Comparison of ENCODE assay signal across 9 mouse cellular contexts in genomic region chr11:108449811-108450210, GRCm38 (mm10). TPM values are rescaled to one million over a fixed set of nuclear protein-coding genes. Genes with fewer than 3 reads are reported as not detected.
DNase-seq lines count a peak whose midpoint lies in the region; ATAC-seq and TF ChIP-seq lines count a peak whose summit lies in the region.
"Had no signal": no experiment of that assay in that cellular context is flagged by ENCODE, and none has a peak within 500 bp of the region (broad histone marks: within the 10 kb centered on the region; RNA-seq: fewer than 3 reads in every experiment).

No protein-coding gene starts in this region.

- H3K9ac ChIP-seq in forebrain, embryonic 11.5 days (ENCODE audit: low read length), result no peak overlapping the region
- no peak overlapping the region for H3K9ac ChIP-seq in forebrain, embryonic 16.5 days (replicated peaks; ENCODE audit: low read depth, low read length)
- H3K9ac ChIP-seq in embryonic facial prominence, embryonic 14.5 days (ENCODE audit: low read depth, low read length), result no peak overlapping the region

- no peaks in the 10 kb centered on the region; the same call in 1 of the 2 replicates for H3K36me3 ChIP-seq in forebrain, embryonic 11.5 days (ENCODE audit: control insufficient read depth, insufficient read depth, low read length)
- no peaks in the 10 kb centered on the region for H3K36me3 ChIP-seq in forebrain, embryonic 16.5 days (ENCODE audit: control insufficient read depth, insufficient read depth)
- H3K36me3 ChIP-seq in embryonic facial prominence, embryonic 14.5 days (ENCODE audit: control insufficient read depth, insufficient read depth, low read length), result 0 out of 2 replicates have a peak, but pooled peaks cover 7% of the 10 kb centered on the region

- H3K27me3 ChIP-seq in forebrain, embryonic 11.5 days (ENCODE audit: control insufficient read depth, insufficient read depth, low read length), result no peaks in the 10 kb centered on the region
- H3K27me3 ChIP-seq in forebrain, embryonic 16.5 days (replicated peaks; ENCODE audit: control insufficient read depth, insufficient read depth, low read length), result no peaks in the 10 kb centered on the region
- no peaks in the 10 kb centered on the region for H3K27me3 ChIP-seq in embryonic facial prominence, embryonic 14.5 days (replicated peaks; ENCODE audit: control insufficient read depth, insufficient read depth, low read length)

- H3K4me1 ChIP-seq in forebrain, embryonic 11.5 days (replicated peaks; ENCODE audit: control insufficient read depth, insufficient read depth, low read length), result no peaks in the 10 kb centered on the region
- no peaks in the 10 kb centered on the region for H3K4me1 ChIP-seq in forebrain, embryonic 16.5 days (replicated peaks; ENCODE audit: control insufficient read depth, insufficient read depth, low read length)
- H3K4me1 ChIP-seq in bone marrow, adult 2 months (ENCODE audit: control insufficient read depth, insufficient read depth, low read length), result no peaks in the 10 kb centered on the region
- no peaks in the 10 kb centered on the region for H3K4me1 ChIP-seq in embryonic facial prominence, embryonic 14.5 days (ENCODE audit: control insufficient read depth, insufficient read depth, low read length)

- no peak overlapping the region for H3K4me3 ChIP-seq in forebrain, embryonic 11.5 days (ENCODE audit: low read depth, low read length)
- no peak overlapping the region for H3K4me3 ChIP-seq in forebrain, embryonic 16.5 days (replicated peaks; ENCODE audit: low read length)
- no peak overlapping the region for H3K4me3 ChIP-seq in bone marrow, adult 2 months (replicated peaks; ENCODE audit: control insufficient read depth, low read depth, low read length)
- H3K4me3 ChIP-seq in embryonic facial prominence, embryonic 14.5 days (ENCODE audit: low read depth, low read length), result no peak overlapping the region

- TF ChIP-seq POLR2A in bone marrow, adult 2 months (IDR thresholded peaks at IDR 0.05; ENCODE audit: borderline replicate concordance, control insufficient read depth, low read depth, low read length), result no peak

- TF ChIP-seq CTCF in bone marrow, adult 2 months (IDR thresholded peaks at IDR 0.05; ENCODE audit: control insufficient read depth, insufficient read depth, low read length), result peak; percentile 42

- DNase-seq in forebrain, embryonic 11.5 days (ENCODE audit: low spot score), result peak; percentile 85
- DNase-seq in B cell, adult 2 months, result peak; percentile 75 to 76
- peak; percentile 82 for DNase-seq in embryonic facial prominence, embryonic 14.5 days (ENCODE audit: low spot score)
- DNase-seq in layer of hippocampus, adult 11-12 months (ENCODE audit: low spot score), result peak; percentile 72
- peak; percentile 85 for DNase-seq in lung, postnatal 14 days
- peak; percentile 43 to 78 for DNase-seq in spleen, postnatal 10 days (ENCODE audit: low spot score in 2 of 2)

- ATAC-seq in forebrain, embryonic 11.5 days (replicated peaks; ENCODE audit: low FRiP score), result no peak
- ATAC-seq in forebrain, embryonic 16.5 days, result no peak
- ATAC-seq in embryonic facial prominence, embryonic 14.5 days (ENCODE audit: low read depth), result peak; percentile 44; the same call in 1 of the 2 replicates

- H3K4me2 ChIP-seq in forebrain, embryonic 11.5 days (ENCODE audit: low read depth, low read length, severe bottlenecking), result no peak overlapping the region
- H3K4me2 ChIP-seq in forebrain, embryonic 16.5 days (ENCODE audit: low read length), result no peak overlapping the region
- H3K4me2 ChIP-seq in embryonic facial prominence, embryonic 14.5 days (ENCODE audit: low read depth, low read length), result no peak overlapping the region

- no peak overlapping the region for H3K27ac ChIP-seq in forebrain, embryonic 11.5 days (ENCODE audit: low read depth, low read length)
- H3K27ac ChIP-seq in forebrain, embryonic 16.5 days (ENCODE audit: low read length), result no peak overlapping the region
- no peak overlapping the region for H3K27ac ChIP-seq in bone marrow, adult 2 months (ENCODE audit: control insufficient read depth, insufficient read depth, low read depth, low read length, poor library complexity)
- no peak overlapping the region for H3K27ac ChIP-seq in embryonic facial prominence, embryonic 14.5 days (replicated peaks; ENCODE audit: low read depth, low read length)
- H3K27ac ChIP-seq: macrophage had no signal

- WGBS in forebrain, embryonic 11.5 days, result 30% methylated on average over 3 of the region's 3 CpGs
- WGBS in forebrain, embryonic 16.5 days, result 25% methylated on average over 3 of the region's 3 CpGs
- 31% methylated on average over 3 of the region's 3 CpGs for WGBS in bone marrow, adult 2 months
- WGBS in embryonic facial prominence, embryonic 14.5 days, result 26% methylated on average over 3 of the region's 3 CpGs

- no peaks in the 10 kb centered on the region; the same call in 1 of the 2 replicates for H3K9me3 ChIP-seq in forebrain, embryonic 11.5 days (ENCODE audit: control insufficient read depth, low read length)
- H3K9me3 ChIP-seq in forebrain, embryonic 16.5 days (ENCODE audit: control insufficient read depth, low read length), result no peaks in the 10 kb centered on the region
- H3K9me3 ChIP-seq in embryonic facial prominence, embryonic 14.5 days (ENCODE audit: control insufficient read depth, low read length), result peaks cover 10% of the 10 kb centered on the region; the same call in 1 of the 2 replicates

RNA-seq across cellular contexts. Expression of gene Cep112, which starts 24.8 kb away (rescaled TPM):
- 15.2 and 16.9 TPM in 2 replicates for polyA plus RNA-seq in forebrain, embryonic 11.5 days (2014; fragmentation: Nextera tagmentation; extraction: Ambion mirVana)
- 11.0 and 14.2 TPM in 2 replicates for polyA plus RNA-seq in forebrain, embryonic 16.5 days (2015; fragmentation: Nextera tagmentation; extraction: Ambion mirVana)
- 0.74 and 2.5 TPM in 2 replicates for polyA plus RNA-seq in bone marrow, adult 2 months (2011; ENCODE audit: insufficient read depth, insufficient read length, low replicate concordance, missing spikeins)
- polyA plus RNA-seq in embryonic facial prominence, embryonic 14.5 days (2014; fragmentation: Nextera tagmentation; extraction: Ambion mirVana), result 17.4 and 18.5 TPM in 2 replicates
